Mouse (Mus musculus) limb, embryonic 11.5 days (tissue): Measurements from ENCODE around the gene Zfp106. TPM values are rescaled to one million over a fixed set of nuclear protein-coding genes. Genes with fewer than 3 reads are reported as not detected.

Experiments used
- ATAC-seq: fragments of 200-750 bp; cut with Nextera tagmentation; 2 replicates; pipeline ENCODE4 v1.8.0; 2017; ENCODE audit warnings: low read depth; ENCODE audit not compliant: insufficient number of reproducible peaks, low FRiP score, low TSS enrichment
- DNase-seq: peaks from one replicate; pipeline ENCODE4 v3.0.0-alpha.2; 2015; ENCODE audit warnings: low spot score
- H3K27ac ChIP-seq: fragments of 300-500 bp; sonication (generic); replicated peaks from 2 replicates; pipeline ENCODE4 v1.5.1; 2014; ENCODE audit warnings: low read depth, mild to moderate bottlenecking, low read length
- H3K27me3 ChIP-seq: fragments of 300-500 bp; sonication (generic); 2 replicates; pipeline ENCODE4 v1.6.1; 2014; ENCODE audit warnings: mild to moderate bottlenecking, low read length, mixed read lengths; ENCODE audit not compliant: control insufficient read depth, insufficient read depth
- H3K36me3 ChIP-seq: fragments of 300-500 bp; sonication (generic); 2 replicates; pipeline ENCODE4 v1.6.1; 2014; ENCODE audit warnings: mild to moderate bottlenecking, low read length, moderate library complexity, mixed read lengths; ENCODE audit not compliant: control insufficient read depth, insufficient read depth
- H3K4me1 ChIP-seq: fragments of 300-500 bp; sonication (generic); 2 replicates; pipeline ENCODE4 v1.6.1; 2014; ENCODE audit warnings: low read length, mixed read lengths; ENCODE audit not compliant: control insufficient read depth, insufficient read depth
- H3K4me2 ChIP-seq: fragments of 300-500 bp; sonication (generic); 2 replicates; pipeline ENCODE4 v1.6.1; 2014; ENCODE audit warnings: low read depth, mild to moderate bottlenecking, moderate library complexity; ENCODE audit not compliant: severe bottlenecking
- H3K4me3 ChIP-seq: fragments of 300-500 bp; sonication (generic); 2 replicates; pipeline ENCODE4 v1.5.1; 2014; ENCODE audit warnings: low read depth, low read length
- H3K9ac ChIP-seq: fragments of 300-500 bp; sonication (generic); 2 replicates; pipeline ENCODE4 v1.6.1; 2014; ENCODE audit warnings: mild to moderate bottlenecking, low read length
- H3K9me3 ChIP-seq: fragments of 300-500 bp; sonication (generic); 2 replicates; pipeline ENCODE4 v1.6.1; 2016; ENCODE audit warnings: low read length; ENCODE audit not compliant: control insufficient read depth
- WGBS: fragments of 180-500 bp; shearing (Covaris S2); extraction: QIAGEN DNeasy Blood & Tissue Kit; methylation state at CpG from one replicate; pipeline ENCODE4 v1.1.7; 2014; 5-methylcytosine and 5-hydroxymethylcytosine counted together
- polyA plus RNA-seq: library from polyadenylated mRNA; unstranded; fragments of >200 nt; fragmentation: Nextera tagmentation; extraction: Ambion mirVana; gene quantifications from 2 replicates; pipeline ENCODE4 v1.2.1, GENCODE M21; 2014

Zfp106 gene
- polyA plus RNA-seq, 1 experiment from 2014 or later: 66.1 TPM

DNA sequence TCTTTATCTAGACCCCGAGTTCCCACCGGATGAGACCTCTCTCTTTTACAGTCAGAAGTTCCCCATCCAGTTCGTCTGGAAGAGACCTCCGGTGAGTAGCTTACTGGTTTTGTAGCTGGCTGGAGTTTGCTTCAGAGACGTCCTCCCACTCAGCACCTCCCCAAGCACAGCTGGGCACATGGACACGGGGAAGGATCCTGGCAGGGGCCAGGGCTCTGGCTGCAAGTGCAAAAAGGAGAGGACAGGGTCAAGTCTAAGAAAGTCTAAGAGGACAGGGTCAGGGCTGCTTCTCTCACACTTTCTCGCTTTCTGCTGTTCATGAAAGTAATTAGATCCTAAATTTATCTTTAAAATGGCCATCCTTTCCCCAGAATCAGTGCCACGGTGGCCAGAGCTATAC is 99.6 kb downstream of the Zfp106 start:
- no peak for DNase-seq
- ATAC-seq: no peak
- H3K9me3 ChIP-seq: no peaks in the 10 kb centered on the region
- H3K4me1 ChIP-seq: no peaks in the 10 kb centered on the region
- H3K9ac ChIP-seq: no peak overlapping the region
- no peak overlapping the region for H3K4me3 ChIP-seq
- H3K36me3 ChIP-seq: no peaks in the 10 kb centered on the region
- H3K27me3 ChIP-seq: no peaks in the 10 kb centered on the region
- no peak overlapping the region for H3K27ac ChIP-seq
- H3K4me2 ChIP-seq: no peak overlapping the region
- WGBS: 81% methylated on average over 8 of the region's 8 CpGs

DNA sequence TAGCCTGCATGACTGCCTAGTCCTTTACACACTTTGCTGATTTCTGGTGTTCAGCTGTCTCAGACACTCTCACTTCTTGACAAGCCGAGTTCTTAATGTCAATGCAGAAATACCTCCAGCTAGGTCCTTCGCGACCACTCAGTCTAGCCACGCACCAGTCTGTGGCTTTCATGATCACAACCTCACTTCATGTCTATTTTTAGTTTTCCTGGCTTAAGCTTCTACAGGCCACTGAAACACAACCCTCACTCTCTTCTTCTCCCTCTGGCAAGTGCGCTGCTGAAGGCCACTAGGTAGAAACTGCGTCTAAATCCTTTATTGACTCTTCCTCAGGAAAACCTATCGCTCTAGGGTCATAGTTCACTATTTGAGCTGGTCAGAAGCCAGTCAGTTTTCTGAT is 100.3 kb downstream of the Zfp106 start:
- H3K9me3 ChIP-seq: no peaks in the 10 kb centered on the region
- no peak overlapping the region for H3K4me2 ChIP-seq
- no peaks in the 10 kb centered on the region for H3K27me3 ChIP-seq
- 93% methylated on average over 7 of the region's 7 CpGs for WGBS
- no peak overlapping the region for H3K27ac ChIP-seq
- DNase-seq: no peak
- no peak for ATAC-seq
- H3K4me1 ChIP-seq: no peaks in the 10 kb centered on the region
- H3K4me3 ChIP-seq: no peak overlapping the region
- H3K9ac ChIP-seq: no peak overlapping the region
- H3K36me3 ChIP-seq: no peaks in the 10 kb centered on the region

DNA sequence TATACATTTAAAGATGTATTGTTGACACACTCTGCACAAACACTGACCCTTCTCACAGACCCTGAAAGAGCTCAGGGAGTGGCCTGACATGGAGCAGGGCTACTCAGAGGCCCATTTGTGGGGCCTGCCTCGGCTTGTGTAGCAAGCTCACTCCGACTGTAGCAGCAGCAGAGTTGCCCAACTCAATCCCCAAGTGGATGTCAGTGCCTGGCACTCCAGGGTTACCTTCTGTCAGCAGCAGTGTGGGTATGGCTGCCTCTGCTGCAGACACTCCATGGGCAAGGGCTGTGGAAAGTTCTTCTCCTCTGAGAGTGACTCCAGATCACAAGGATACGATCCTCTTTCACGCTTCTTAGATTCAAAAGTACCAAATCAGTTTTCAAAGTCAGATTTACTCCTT is 103.4 kb downstream of the Zfp106 start:
- no peaks in the 10 kb centered on the region for H3K9me3 ChIP-seq
- H3K4me1 ChIP-seq: no peaks in the 10 kb centered on the region
- H3K4me3 ChIP-seq: no peak overlapping the region
- H3K27ac ChIP-seq: no peak overlapping the region
- DNase-seq (no peak), ATAC-seq (no peak)
- no peaks in the 10 kb centered on the region for H3K36me3 ChIP-seq
- no peak overlapping the region for H3K9ac ChIP-seq
- 93% methylated on average over 4 of the region's 4 CpGs for WGBS
- no peaks in the 10 kb centered on the region for H3K27me3 ChIP-seq
- no peak overlapping the region for H3K4me2 ChIP-seq

Other genes starting within 250 kb of the Zfp106 start
- gene Pla2g4f, start 249.7 kb downstream of the Zfp106 start, polyA plus RNA-seq: not detected in 2 replicates
- 28.3 and 30.2 TPM in 2 replicates for gene Vps39, start 210.7 kb downstream of the Zfp106 start, polyA plus RNA-seq
- gene Ganc, start 159.9 kb downstream of the Zfp106 start, polyA plus RNA-seq: 6.6 and 6.7 TPM in 2 replicates
- gene Tmem87a, start 159.7 kb downstream of the Zfp106 start, polyA plus RNA-seq: 7.2 and 8.3 TPM in 2 replicates
- gene Capn3, start 107.8 kb downstream of the Zfp106 start, polyA plus RNA-seq: 0.95 and 1.0 TPM in 2 replicates
- gene Snap23, start 3.8 kb upstream of the Zfp106 start, polyA plus RNA-seq: 67.8 and 70.0 TPM in 2 replicates
- gene Haus2, start 45.5 kb upstream of the Zfp106 start, polyA plus RNA-seq: 31.1 and 32.3 TPM in 2 replicates
- 29.0 and 31.9 TPM in 2 replicates for gene Lrrc57, start 45.7 kb upstream of the Zfp106 start, polyA plus RNA-seq
- gene Stard9, start 65.3 kb upstream of the Zfp106 start, polyA plus RNA-seq: 3.3 and 4.2 TPM in 2 replicates